In genomic region chr6:22833637-22834036, GRCm38 (mm10) we compare ENCODE assay signal across 10 mouse cellular contexts. TPM values are rescaled to one million over a fixed set of nuclear protein-coding genes. Genes with fewer than 3 reads are reported as not detected.
DNase-seq lines count a peak whose midpoint lies in the region; ATAC-seq and TF ChIP-seq lines count a peak whose summit lies in the region.
"Had no signal": no experiment of that assay in that cellular context is flagged by ENCODE, and none has a peak within 500 bp of the region (broad histone marks: within the 10 kb centered on the region; RNA-seq: fewer than 3 reads in every experiment).

No protein-coding gene starts in this region.

- TF ChIP-seq EP300 in CH12.LX (IDR thresholded peaks at IDR 0.05; ENCODE audit: low read length), result no peak
- no peak for TF ChIP-seq EP300 in lung, postnatal 0 days (IDR thresholded peaks at IDR 0.05)

- WGBS in hindbrain, embryonic 14.5 days, result 9% methylated on average over 7 of the region's 7 CpGs
- WGBS in midbrain, embryonic 11.5 days, result 14% methylated on average over 7 of the region's 7 CpGs
- 47% methylated on average over 7 of the region's 7 CpGs for WGBS in lung, postnatal 0 days

- dilution Hi-C loops in CH12.LX (cut with MboI; ENCODE audit: extremely low pct_ligation_motif_present, extremely low pct_unique_long_range_greater_than_20kb, low sequenced_read_pairs), result no loop called here

- peak; percentile 73 for ATAC-seq in hindbrain, embryonic 14.5 days (ENCODE audit: low FRiP score)
- peak; percentile 90 for ATAC-seq in midbrain, embryonic 11.5 days (ENCODE audit: low FRiP score)
- ATAC-seq in lung, postnatal 0 days, result no peak

- H3K4me2 ChIP-seq in CH12.LX (ENCODE audit: insufficient read depth, low read depth, poor library complexity, severe bottlenecking), result no peak overlapping the region
- H3K4me2 ChIP-seq in hindbrain, embryonic 14.5 days (replicated peaks), result no peak overlapping the region
- no peak overlapping the region for H3K4me2 ChIP-seq in midbrain, embryonic 11.5 days
- no peak overlapping the region for H3K4me2 ChIP-seq in lung, postnatal 0 days (replicated peaks; ENCODE audit: low read depth, low read length)

- in situ Hi-C loops in CH12.LX (cut with MboI; ENCODE audit: low pct_ligation_motif_present, low pct_unique_long_range_greater_than_20kb, low sequenced_read_pairs), result no loop called here

- H3K36me3 ChIP-seq in CH12.LX (replicated peaks in 1 of 2; ENCODE audit: control insufficient read depth in 1 of 2, insufficient read depth in 1 of 2, low read length in 1 of 2), result no peaks in the 10 kb centered on the region
- H3K36me3 ChIP-seq in hindbrain, embryonic 14.5 days (replicated peaks; ENCODE audit: control insufficient read depth, insufficient read depth), result no peaks in the 10 kb centered on the region
- H3K36me3 ChIP-seq in midbrain, embryonic 11.5 days (ENCODE audit: control insufficient read depth, insufficient read depth, low read length), result no peaks in the 10 kb centered on the region
- no peaks in the 10 kb centered on the region for H3K36me3 ChIP-seq in lung, postnatal 0 days (ENCODE audit: insufficient read depth, low read length)
- H3K36me3 ChIP-seq: G1E had no signal

- peak; percentile 69 for DNase-seq in CH12.LX (ENCODE audit: extremely low read depth)
- peak; percentile 77 for DNase-seq in embryo, embryonic 11 days
- peak; percentile 64 for DNase-seq in hindbrain, embryonic 14.5 days (ENCODE audit: low spot score)
- DNase-seq in midbrain, embryonic 11.5 days (ENCODE audit: low spot score, missing footprints), result peak; percentile 90
- no peak for DNase-seq in spleen, adult 18-20 months
- DNase-seq in ovary, postnatal 14 days (ENCODE audit: low spot score), result no peak
- no peak for DNase-seq in lung, postnatal 0 days (ENCODE audit: low spot score)
- no peak for DNase-seq in thymus, postnatal 0 days (ENCODE audit: low spot score)
- DNase-seq: lung, postnatal 14 days had no signal

- H3K79me2 ChIP-seq in CH12.LX (replicated peaks; ENCODE audit: control insufficient read depth, extremely low read depth, insufficient read depth, poor library complexity, severe bottlenecking), result no peaks in the 10 kb centered on the region

- H3K27ac ChIP-seq in CH12.LX (ENCODE audit: insufficient read depth, low read depth), result no peak overlapping the region
- peak overlapping the region; percentile 72 for H3K27ac ChIP-seq in hindbrain, embryonic 14.5 days
- peak overlapping the region; percentile 79; the same call in 1 of the 2 replicates for H3K27ac ChIP-seq in midbrain, embryonic 11.5 days (ENCODE audit: low read depth, low read length)
- H3K27ac ChIP-seq in lung, postnatal 0 days (ENCODE audit: low read length), result no peak overlapping the region

- TF ChIP-seq CTCF in CH12.LX (conservative IDR thresholded peaks at IDR 0.05 in 1 of 2, IDR thresholded peaks at IDR 0.05 in 1 of 2; ENCODE audit: low read depth in 2 of 2, low read length in 2 of 2), result no peak
- no peak for TF ChIP-seq CTCF in lung, postnatal 0 days (IDR thresholded peaks at IDR 0.05)

- TF ChIP-seq RAD21 in CH12.LX (IDR thresholded peaks at IDR 0.05; ENCODE audit: low read depth, low read length), result no peak

- TF ChIP-seq POLR2A in CH12.LX (IDR thresholded peaks at IDR 0.05; ENCODE audit: low read depth, low read length), result no peak

- no peak overlapping the region for H3K4me3 ChIP-seq in CH12.LX (replicated peaks in 1 of 3; ENCODE audit: low read depth in 2 of 3, low read length in 2 of 3, poor library complexity in 1 of 3)
- no peak overlapping the region for H3K4me3 ChIP-seq in hindbrain, embryonic 14.5 days (replicated peaks; ENCODE audit: low read length)
- no peak overlapping the region for H3K4me3 ChIP-seq in midbrain, embryonic 11.5 days (ENCODE audit: low read depth, low read length)
- H3K4me3 ChIP-seq in lung, postnatal 0 days (ENCODE audit: low read depth, low read length), result no peak overlapping the region

- no peak overlapping the region for H3K9ac ChIP-seq in CH12.LX (ENCODE audit: insufficient read depth, low read depth)
- H3K9ac ChIP-seq in hindbrain, embryonic 14.5 days, result no peak overlapping the region
- no peak overlapping the region for H3K9ac ChIP-seq in midbrain, embryonic 11.5 days (ENCODE audit: low read length)
- no peak overlapping the region for H3K9ac ChIP-seq in lung, postnatal 0 days (replicated peaks; ENCODE audit: low read depth)

- no peaks in the 10 kb centered on the region for H3K27me3 ChIP-seq in CH12.LX (replicated peaks)
- H3K27me3 ChIP-seq in hindbrain, embryonic 14.5 days (ENCODE audit: control insufficient read depth, insufficient read depth, low read length), result no peaks in the 10 kb centered on the region
- H3K27me3 ChIP-seq in midbrain, embryonic 11.5 days (ENCODE audit: control insufficient read depth, insufficient read depth, low read length), result no peaks in the 10 kb centered on the region
- no peaks in the 10 kb centered on the region for H3K27me3 ChIP-seq in lung, postnatal 0 days (replicated peaks; ENCODE audit: insufficient read depth, low read length)

- H3K9me3 ChIP-seq in CH12.LX (replicated peaks; ENCODE audit: low read length), result no peaks in the 10 kb centered on the region
- no peaks in the 10 kb centered on the region for H3K9me3 ChIP-seq in hindbrain, embryonic 14.5 days (ENCODE audit: control insufficient read depth, low read length)
- H3K9me3 ChIP-seq in midbrain, embryonic 11.5 days (ENCODE audit: control insufficient read depth, low read length), result no peaks in the 10 kb centered on the region
- H3K9me3 ChIP-seq in lung, postnatal 0 days (ENCODE audit: low read length), result no peaks in the 10 kb centered on the region
- H3K9me3 ChIP-seq: G1E had no signal

- H3K4me1 ChIP-seq in CH12.LX (ENCODE audit: control insufficient read depth in 1 of 2, insufficient read depth in 2 of 2), result peaks cover 0 to 18% of the 10 kb centered on the region in 2 experiments; a peak in 2 of 4 replicates
- peaks cover 13% of the 10 kb centered on the region for H3K4me1 ChIP-seq in hindbrain, embryonic 14.5 days (replicated peaks; ENCODE audit: control insufficient read depth, insufficient read depth, low read length)
- H3K4me1 ChIP-seq in midbrain, embryonic 11.5 days (ENCODE audit: control insufficient read depth, insufficient read depth, low read length), result peaks cover 12% of the 10 kb centered on the region
- H3K4me1 ChIP-seq in lung, postnatal 0 days (ENCODE audit: insufficient read depth, low read depth, low read length), result no peaks in the 10 kb centered on the region

TF ChIP-seq in CH12.LX, 34 proteins besides CTCF, POLR2A, EP300 and RAD21:
- TF ChIP-seq ZNF384 (IDR thresholded peaks at IDR 0.05; ENCODE audit: low read depth, low read length) (peak; percentile 44; the same call in 1 of the 2 replicates), ETS1 (conservative IDR thresholded peaks at IDR 0.05; ENCODE audit: low read depth, low read length) (peak; percentile 70), USF2 (conservative IDR thresholded peaks at IDR 0.05; ENCODE audit: low read depth, low read length) (no peak), BHLHE40 (IDR thresholded peaks at IDR 0.05; ENCODE audit: low read depth, low read length) (peak; percentile 80), ZC3H11A (IDR thresholded peaks at IDR 0.05; ENCODE audit: low read depth, low read length) (no peak), TCF12 (IDR thresholded peaks at IDR 0.05; ENCODE audit: low read depth, low read length) (0 out of 2 replicates have a peak, but pooled peaks have one; percentile 14)

RNA-seq across cellular contexts. Expression of gene Ptprz1, which starts 41.7 kb away (rescaled TPM):
- total RNA-seq in CH12.LX (2012; rRNA removed), result not detected in 2 replicates
- total RNA-seq in CH12.LX (2014; rRNA removed), result not detected in 2 replicates
- not detected in 2 replicates for polyA plus RNA-seq in CH12.LX (2012; ENCODE audit: insufficient read length, low read depth)
- polyA plus RNA-seq in hindbrain, embryonic 14.5 days (2014; fragmentation: Nextera tagmentation; extraction: Ambion mirVana), result 77.5 and 92.5 TPM in 2 replicates
- 31.9 and 39.4 TPM in 2 replicates for polyA plus RNA-seq in midbrain, embryonic 11.5 days (2014; fragmentation: Nextera tagmentation; extraction: Ambion mirVana)
- 1.3 and 1.6 TPM in 2 replicates for polyA plus RNA-seq in lung, postnatal 0 days (2015; fragmentation: Nextera tagmentation; extraction: Ambion mirVana)
- polyA plus RNA-seq in thymus, postnatal 0 days (2015; fragmentation: Nextera tagmentation; extraction: Ambion mirVana), result 3.5 and 3.6 TPM in 2 replicates
- polyA plus RNA-seq: G1E had no signal

Comparison
In these comparisons a context has a peak if more than half of its experiments do, and no peak if none do; other contexts are left out.
1. DNase-seq: peak in CH12.LX (single experiment), embryo, embryonic 11 days (single experiment), hindbrain, embryonic 14.5 days (single experiment) and midbrain, embryonic 11.5 days (single experiment); none in spleen, adult 18-20 months (0 of 2), ovary, postnatal 14 days (single experiment), lung, postnatal 0 days (single experiment) and thymus, postnatal 0 days (single experiment).
2. H3K27ac ChIP-seq: peak in hindbrain, embryonic 14.5 days (single experiment) and midbrain, embryonic 11.5 days (single experiment); none in CH12.LX (single experiment) and lung, postnatal 0 days (single experiment).